Mouse (Mus musculus) cerebellum, adult 9-10 months (tissue): ENCODE measurements around the gene Smyd4.
A peak's percentile ranks its signal among the peaks of the same experiment; 100 is the strongest.

Source experiments
- DNase-seq: peaks from one replicate; pipeline ENCODE4 v3.0.0; 2022

The Smyd4 gene

GRCm38 (mm10) chr11:75348199-75348889 is at the start of gene Smyd4, which contains the start of gene Rpa1:
Gene Smyd4 (plus strand): TSS chr11:75348433.
Gene Rpa1 (minus strand): TSS chr11:75348324.
- peak; percentile 94 for DNase-seq

- DNase-seq, result no peak
These were observed 49.7 kb upstream of the Smyd4 start for GRCm38 (mm10) chr11:75298491-75298890.

- no peak for DNase-seq
These were observed 48.4 kb upstream of the Smyd4 start for GRCm38 (mm10) chr11:75299786-75300185.

GRCm38 (mm10) chr11:75300954-75301353 is 47.3 kb upstream of the Smyd4 start:
- no peak for DNase-seq

- DNase-seq, result no peak
These were observed 43.4 kb upstream of the Smyd4 start for GRCm38 (mm10) chr11:75304797-75305196.

GRCm38 (mm10) chr11:75308650-75309049 is 39.6 kb upstream of the Smyd4 start:
- DNase-seq, result no peak

GRCm38 (mm10) chr11:75310813-75311212 is 37.4 kb upstream of the Smyd4 start:
- DNase-seq, result no peak

GRCm38 (mm10) chr11:75311751-75312150 is 36.5 kb upstream of the Smyd4 start:
- no peak for DNase-seq

- no peak for DNase-seq
These were observed 34.4 kb upstream of the Smyd4 start for GRCm38 (mm10) chr11:75313834-75314233.

- DNase-seq, result no peak
These were observed 29.6 kb upstream of the Smyd4 start for GRCm38 (mm10) chr11:75318351-75319221.

- DNase-seq, result no peak
These were observed 29.0 kb upstream of the Smyd4 start for GRCm38 (mm10) chr11:75319246-75319645.

GRCm38 (mm10) chr11:75323326-75323737 is 24.9 kb upstream of the Smyd4 start:
- DNase-seq, result no peak

GRCm38 (mm10) chr11:75324433-75324832 is 23.8 kb upstream of the Smyd4 start:
- DNase-seq, result no peak

- DNase-seq, result no peak
These were observed 22.9 kb upstream of the Smyd4 start for GRCm38 (mm10) chr11:75325116-75325968.

GRCm38 (mm10) chr11:75325969-75326311 is 22.3 kb upstream of the Smyd4 start:
- no peak for DNase-seq

GRCm38 (mm10) chr11:75336676-75337075 is 11.6 kb upstream of the Smyd4 start:
- DNase-seq, result no peak

GRCm38 (mm10) chr11:75337246-75337645 is 11.0 kb upstream of the Smyd4 start:
- no peak for DNase-seq

- DNase-seq, result no peak
These were observed 8.2 kb upstream of the Smyd4 start for GRCm38 (mm10) chr11:75340076-75340475.

- no peak for DNase-seq
These were observed 7.4 kb upstream of the Smyd4 start for GRCm38 (mm10) chr11:75340698-75341345.

- no peak for DNase-seq
These were observed 5.1 kb upstream of the Smyd4 start for GRCm38 (mm10) chr11:75343096-75343495.

GRCm38 (mm10) chr11:75344163-75344562 is 4.1 kb upstream of the Smyd4 start:
- DNase-seq, result no peak

- DNase-seq, result no peak
These were observed 3.5 kb upstream of the Smyd4 start for GRCm38 (mm10) chr11:75344716-75345115.
